ENCODE assay signal across 11 mouse cellular contexts in the genomic region with DNA sequence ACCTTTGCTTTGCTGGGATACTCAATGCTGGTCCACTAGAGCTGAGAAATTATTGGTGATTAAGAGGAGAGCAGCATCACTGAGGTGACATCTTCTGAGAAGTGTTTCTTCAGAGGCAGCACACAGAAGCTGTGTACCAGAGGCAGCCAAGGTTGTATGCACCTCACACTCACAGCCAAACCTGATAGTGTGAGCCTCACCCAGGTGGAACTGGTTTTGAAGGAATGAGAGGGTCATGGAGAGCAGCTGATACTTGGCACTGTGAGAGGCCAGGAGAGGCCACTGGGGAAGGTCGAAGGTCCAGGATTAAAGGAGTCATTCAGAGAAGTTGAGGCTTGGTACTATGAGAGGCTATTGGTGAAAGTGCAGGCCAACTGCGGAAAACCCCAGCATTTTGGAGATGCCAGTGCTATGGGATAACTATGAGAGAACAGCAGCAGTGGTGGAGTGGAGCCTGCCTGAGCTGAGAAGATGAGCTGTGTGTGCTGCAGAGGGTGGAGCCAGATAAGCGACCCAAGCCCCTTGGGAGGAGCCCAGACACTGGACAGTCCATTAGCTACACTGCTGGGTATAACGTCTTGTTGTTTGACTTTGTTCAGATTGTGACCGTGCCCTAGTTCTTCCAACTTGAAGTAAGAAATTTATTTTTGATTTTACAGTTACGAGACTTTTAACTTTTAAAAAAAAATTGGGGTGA. TPM values are rescaled to one million over a fixed set of nuclear protein-coding genes. Genes with fewer than 3 reads are reported as not detected.
DNase-seq lines count a peak whose midpoint lies in the region; ATAC-seq and TF ChIP-seq lines count a peak whose summit lies in the region.
"Had no signal": no experiment of that assay in that cellular context is flagged by ENCODE, and none has a peak within 500 bp of the region (broad histone marks: within the 10 kb centered on the region; RNA-seq: fewer than 3 reads in every experiment).

No protein-coding gene starts in this region.

- H3K36me3 ChIP-seq in midbrain, embryonic 10.5 days = peaks cover 10% of the 10 kb centered on the region
- H3K36me3 ChIP-seq in midbrain, postnatal 0 days (ENCODE audit: insufficient read depth, low read length) = no peaks in the 10 kb centered on the region
- no peaks in the 10 kb centered on the region for H3K36me3 ChIP-seq in hindbrain, embryonic 14.5 days (replicated peaks; ENCODE audit: control insufficient read depth, insufficient read depth)
- H3K36me3 ChIP-seq in stomach, embryonic 14.5 days (ENCODE audit: control insufficient read depth, insufficient read depth, low read length) = no peaks in the 10 kb centered on the region

- WGBS in midbrain, embryonic 10.5 days = 60% methylated on average over 6 of the region's 6 CpGs
- WGBS in midbrain, postnatal 0 days = 60% methylated on average over 6 of the region's 6 CpGs
- WGBS in hindbrain, embryonic 14.5 days = 65% methylated on average over 6 of the region's 6 CpGs
- WGBS in stomach, embryonic 14.5 days = 46% methylated on average over 6 of the region's 6 CpGs

- no peak overlapping the region for H3K4me3 ChIP-seq in midbrain, embryonic 10.5 days
- no peak overlapping the region for H3K4me3 ChIP-seq in midbrain, postnatal 0 days (ENCODE audit: low read depth, low read length)
- no peak overlapping the region for H3K4me3 ChIP-seq in hindbrain, embryonic 14.5 days (replicated peaks; ENCODE audit: low read length)
- H3K4me3 ChIP-seq in stomach, embryonic 14.5 days (ENCODE audit: low read depth, low read length) = no peak overlapping the region
- H3K4me3 ChIP-seq: gastrocnemius, adult 2 months had no signal

- no peaks in the 10 kb centered on the region for H3K27me3 ChIP-seq in midbrain, embryonic 10.5 days (ENCODE audit: low read depth, poor library complexity, severe bottlenecking)
- no peaks in the 10 kb centered on the region for H3K27me3 ChIP-seq in midbrain, postnatal 0 days (ENCODE audit: insufficient read depth, low read length)
- H3K27me3 ChIP-seq in hindbrain, embryonic 14.5 days (ENCODE audit: control insufficient read depth, insufficient read depth, low read length) = no peaks in the 10 kb centered on the region
- H3K27me3 ChIP-seq in stomach, embryonic 14.5 days (ENCODE audit: control insufficient read depth, insufficient read depth, low read length) = no peaks in the 10 kb centered on the region

- H3K4me2 ChIP-seq in midbrain, postnatal 0 days (ENCODE audit: low read depth, low read length, poor library complexity, severe bottlenecking) = no peak overlapping the region
- H3K4me2 ChIP-seq in hindbrain, embryonic 14.5 days (replicated peaks) = no peak overlapping the region
- no peak overlapping the region for H3K4me2 ChIP-seq in stomach, embryonic 14.5 days (replicated peaks; ENCODE audit: low read depth, low read length)

- ATAC-seq in midbrain, postnatal 0 days (ENCODE audit: low FRiP score) = no peak
- ATAC-seq in hindbrain, embryonic 14.5 days (ENCODE audit: low FRiP score) = no peak
- peak; percentile 69; the same call in 1 of the 2 replicates for ATAC-seq in stomach, embryonic 14.5 days (ENCODE audit: insufficient number of reproducible peaks, insufficient read depth, low FRiP score, low read depth)
- no peak for ATAC-seq in erythroid progenitor cell, adult 5-6 weeks (replicated peaks; ENCODE audit: low FRiP score, poor library complexity, severe bottlenecking)
- ATAC-seq: inflammation-experienced regulatory T-cells, adult 6 months had no signal

- H3K27ac ChIP-seq in midbrain, embryonic 10.5 days (replicated peaks) = peak overlapping the region; percentile 67
- no peak overlapping the region for H3K27ac ChIP-seq in midbrain, postnatal 0 days (ENCODE audit: low read depth, low read length)
- peak overlapping the region; percentile 65 for H3K27ac ChIP-seq in hindbrain, embryonic 14.5 days
- no peak overlapping the region for H3K27ac ChIP-seq in stomach, embryonic 14.5 days (ENCODE audit: low read length)
- H3K27ac ChIP-seq: gastrocnemius, adult 2 months had no signal

- TF ChIP-seq CTCF in midbrain, postnatal 0 days (IDR thresholded peaks at IDR 0.05) = no peak

- peaks cover 68% of the 10 kb centered on the region for H3K4me1 ChIP-seq in midbrain, embryonic 10.5 days
- no peaks in the 10 kb centered on the region for H3K4me1 ChIP-seq in midbrain, postnatal 0 days (ENCODE audit: insufficient read depth, low read length)
- H3K4me1 ChIP-seq in hindbrain, embryonic 14.5 days (replicated peaks; ENCODE audit: control insufficient read depth, insufficient read depth, low read length) = peaks cover 20% of the 10 kb centered on the region
- H3K4me1 ChIP-seq in stomach, embryonic 14.5 days (ENCODE audit: control insufficient read depth, insufficient read depth, low read length) = peaks cover 5% of the 10 kb centered on the region; the same call in 1 of the 2 replicates

- H3K9me3 ChIP-seq in midbrain, embryonic 10.5 days (replicated peaks) = no peaks in the 10 kb centered on the region
- no peaks in the 10 kb centered on the region for H3K9me3 ChIP-seq in midbrain, postnatal 0 days (ENCODE audit: low read length)
- no peaks in the 10 kb centered on the region for H3K9me3 ChIP-seq in hindbrain, embryonic 14.5 days (ENCODE audit: control insufficient read depth, low read length)
- H3K9me3 ChIP-seq in stomach, embryonic 14.5 days (ENCODE audit: control insufficient read depth, low read depth, low read length) = no peaks in the 10 kb centered on the region

- DNase-seq in midbrain, embryonic 10.5 days (ENCODE audit: low spot score) = no peak
- no peak for DNase-seq in midbrain, postnatal 0 days (ENCODE audit: low spot score)
- DNase-seq in hindbrain, embryonic 14.5 days (ENCODE audit: low spot score) = no peak
- peak; percentile 21 for DNase-seq in kidney, postnatal 14 days
- no peak for DNase-seq in right cerebral cortex, postnatal 36 days (ENCODE audit: low spot score in 2 of 2)
- no peak for DNase-seq in left cerebral cortex, adult 18-20 months (ENCODE audit: low spot score in 2 of 2)
- DNase-seq: adrenal gland, postnatal 14 days; gastrocnemius, adult 2 months had no signal

- no peak overlapping the region for H3K9ac ChIP-seq in midbrain, postnatal 0 days (replicated peaks; ENCODE audit: low read length, poor library complexity, severe bottlenecking)
- H3K9ac ChIP-seq in hindbrain, embryonic 14.5 days = 0 out of 2 replicates have a peak overlapping the region, but pooled peaks have one; percentile 28
- H3K9ac ChIP-seq in stomach, embryonic 14.5 days (replicated peaks; ENCODE audit: low read depth, low read length) = no peak overlapping the region

RNA-seq across cellular contexts. Expression of a gene that starts 33.8 kb away (rescaled TPM):
- 23.7 and 32.0 TPM in 2 replicates for polyA plus RNA-seq in midbrain, embryonic 10.5 days (2016; fragmentation: Nextera tagmentation; extraction: Ambion mirVana)
- 38.1 and 44.7 TPM in 2 replicates for total RNA-seq in midbrain, postnatal 0 days (2014; rRNA removed)
- 22.7 and 23.2 TPM in 2 replicates for polyA plus RNA-seq in midbrain, postnatal 0 days (2015; fragmentation: Nextera tagmentation; extraction: Ambion mirVana)
- polyA plus RNA-seq in hindbrain, embryonic 14.5 days (2014; fragmentation: Nextera tagmentation; extraction: Ambion mirVana) = 23.0 and 24.7 TPM in 2 replicates
- 5.6 and 6.9 TPM in 2 replicates for polyA plus RNA-seq in stomach, embryonic 14.5 days (2014; fragmentation: Nextera tagmentation; extraction: Ambion mirVana)
- 0.84 and 3.2 TPM in 2 replicates for total RNA-seq in erythroid progenitor cell, adult 5-6 weeks (2015; ENCODE audit: low replicate concordance)
- 0.91 and 1.4 TPM in 2 replicates for total RNA-seq in erythroid progenitor cell, adult 5-6 weeks (2017; ENCODE audit: low replicate concordance)
- total RNA-seq in left cerebral cortex, adult 18-20 months (2021) = 10 to 100 TPM; 55.8 to 59.2 TPM

Comparison
In these comparisons a context has a peak if more than half of its experiments do, and no peak if none do; other contexts are left out.
1. H3K27ac ChIP-seq: peak in midbrain, embryonic 10.5 days (single experiment) and hindbrain, embryonic 14.5 days (single experiment); none in midbrain, postnatal 0 days (single experiment) and stomach, embryonic 14.5 days (single experiment).